Mouse (Mus musculus) embryonic fibroblast, embryonic 13.5 days (primary cell): ENCODE results near the gene Fancc. TPM values are rescaled to one million over a fixed set of nuclear protein-coding genes. Genes with fewer than 3 reads are reported as not detected.
A peak's percentile ranks its signal among the peaks of the same experiment; 100 is the strongest.

Experiments used
- H3K27ac ChIP-seq: 2 replicates; pipeline ENCODE4 v1.5.1; 2012; ENCODE audit warnings: low read length, control low read depth, inconsistent platforms; ENCODE audit not compliant: insufficient read depth
- H3K4me1 ChIP-seq: 2 replicates; pipeline ENCODE4 v1.6.1; 2011; ENCODE audit warnings: low read length; ENCODE audit not compliant: control insufficient read depth, insufficient read depth
- H3K4me3 ChIP-seq: 2 replicates; pipeline ENCODE4 v1.5.1; 2011; ENCODE audit warnings: mild to moderate bottlenecking, control low read depth, low read length; ENCODE audit not compliant: insufficient read depth
- CTCF ChIP-seq: IDR thresholded peaks from 2 replicates; pipeline ENCODE4 v1.5.1; 2011; ENCODE audit warnings: mild to moderate bottlenecking, control low read depth, low read length, moderate library complexity, borderline replicate concordance; ENCODE audit not compliant: insufficient read depth
- POLR2A ChIP-seq: IDR thresholded peaks from 2 replicates; pipeline ENCODE4 v1.6.1; 2011; ENCODE audit warnings: low read depth, mild to moderate bottlenecking, control low read depth, low read length, moderate library complexity
- polyA plus RNA-seq: library from polyadenylated mRNA; stranded (reverse); fragments of >200 nt; gene quantifications from 2 replicates; pipeline ENCODE4 v1.2.4, GENCODE M21; 2011; ENCODE audit warnings: low read depth; ENCODE audit not compliant: missing spikeins, insufficient read length

The Fancc gene
- polyA plus RNA-seq, 1 experiment, result 9.3 TPM

DNA sequence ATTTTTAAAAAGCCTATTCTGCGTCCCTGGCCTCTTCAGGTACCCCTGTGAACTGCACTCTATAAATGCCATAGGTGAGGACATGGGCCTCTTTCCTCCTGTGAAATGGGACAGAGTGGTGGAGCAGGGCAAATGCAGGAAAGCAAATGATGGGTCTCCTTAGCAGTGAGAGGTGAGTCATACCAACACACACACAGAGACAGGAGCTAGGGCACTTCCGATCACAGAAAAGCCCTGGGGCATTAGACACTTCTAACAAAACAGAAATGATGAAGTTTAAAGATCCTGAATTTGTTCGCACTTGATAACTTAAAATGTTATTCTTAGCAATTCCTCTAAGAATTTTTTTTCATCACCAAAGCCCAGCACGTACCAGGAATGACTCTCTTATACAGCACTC lies 157.1 kb downstream of the Fancc start:
- no peak for TF ChIP-seq CTCF
- TF ChIP-seq POLR2A, result no peak
- no peaks in the 10 kb centered on the region for H3K4me1 ChIP-seq
- no peak overlapping the region for H3K27ac ChIP-seq
- no peak overlapping the region for H3K4me3 ChIP-seq

DNA sequence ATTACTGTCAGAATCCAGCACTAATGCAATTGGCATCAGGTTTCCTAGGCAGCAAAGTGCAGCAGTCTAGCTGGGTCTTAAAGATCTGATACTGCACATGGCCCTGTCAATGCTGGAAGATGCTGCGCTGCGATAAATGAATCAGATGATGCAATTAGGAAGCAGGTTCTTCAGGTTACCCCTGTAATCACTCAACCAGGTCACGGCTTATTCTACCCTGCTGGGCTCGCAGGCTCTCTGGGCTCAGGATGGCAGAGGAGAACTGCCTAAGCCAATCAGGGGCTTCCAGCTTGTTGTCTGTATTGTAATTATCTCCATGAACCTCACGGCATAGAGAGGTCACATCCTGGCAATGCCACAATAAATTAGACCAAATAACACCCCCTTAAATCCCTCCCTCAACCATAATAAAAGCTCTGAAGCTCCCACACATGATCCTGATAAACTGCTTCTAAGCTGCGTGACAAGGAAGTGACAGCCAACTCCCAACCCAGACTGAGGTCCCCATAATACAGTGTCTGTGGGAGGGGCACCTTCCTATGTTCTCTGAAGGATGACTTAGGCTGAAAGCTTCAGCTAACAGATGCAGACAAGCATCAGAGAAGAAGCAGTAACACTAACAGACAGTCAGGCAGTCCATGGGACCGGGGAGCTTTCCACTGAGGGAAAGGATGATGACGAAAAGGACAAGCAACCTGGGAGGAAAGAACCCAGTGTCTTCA lies 159.7 kb downstream of the Fancc start:
- TF ChIP-seq CTCF, result no peak
- TF ChIP-seq POLR2A, result no peak
- no peak overlapping the region for H3K27ac ChIP-seq
- H3K4me3 ChIP-seq, result no peak overlapping the region
- no peaks in the 10 kb centered on the region for H3K4me1 ChIP-seq

GRCm38 (mm10) chr13:63336335-63336734 lies 160.7 kb downstream of the Fancc start:
- TF ChIP-seq POLR2A (no peak), CTCF (no peak)
- H3K27ac ChIP-seq, result no peak overlapping the region

GRCm38 (mm10) chr13:63335421-63336134 lies 161.5 kb downstream of the Fancc start:
- H3K27ac ChIP-seq, result no peak overlapping the region

More at GRCm38 (mm10) chr13:63336335-63336734, 160.7 kb downstream of the Fancc start:
- Histone ChIP-seq H3K4me1 (no peaks in the 10 kb centered on the region), H3K4me3 (no peak overlapping the region)

DNA sequence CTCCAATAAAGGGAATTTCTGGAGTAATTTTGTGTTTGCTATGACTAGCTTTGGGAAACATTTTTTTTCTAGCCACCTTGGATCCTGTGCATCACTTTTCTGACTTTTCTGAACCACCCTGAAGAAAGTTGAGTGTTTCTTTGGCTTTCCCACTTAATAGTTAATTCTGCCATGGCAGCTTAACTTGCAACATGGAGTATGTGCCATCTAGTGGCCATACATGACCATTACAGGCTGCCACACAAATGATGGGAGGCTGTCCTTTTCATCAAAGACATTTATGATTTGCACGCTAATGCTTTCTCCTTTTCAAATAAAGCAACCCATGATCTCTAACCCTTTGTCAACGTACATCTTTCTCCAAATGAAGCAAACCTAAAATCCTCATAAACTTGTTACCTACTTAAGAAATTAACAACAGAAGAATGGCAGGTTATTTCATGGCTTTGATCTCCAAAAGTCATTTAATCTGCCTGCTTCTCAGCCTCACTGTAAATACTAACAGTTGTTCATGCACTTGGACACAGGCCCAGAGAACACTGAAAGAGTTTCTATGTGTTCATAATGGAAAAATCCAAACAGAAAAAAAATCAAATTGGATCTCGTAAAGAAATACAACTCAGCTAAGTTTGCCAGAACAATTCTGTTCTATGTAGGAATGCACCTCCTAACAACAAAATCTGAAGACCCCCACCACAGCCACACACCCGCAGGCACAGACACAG lies 164.3 kb downstream of the Fancc start:
- no peak for TF ChIP-seq POLR2A
- 0 out of 2 replicates have a peak, but pooled peaks have one; percentile 13 for TF ChIP-seq CTCF
- no peak overlapping the region for H3K4me3 ChIP-seq
- H3K4me1 ChIP-seq, result no peaks in the 10 kb centered on the region
- no peak overlapping the region for H3K27ac ChIP-seq

More at GRCm38 (mm10) chr13:63335421-63336134, 161.5 kb downstream of the Fancc start:
- TF ChIP-seq CTCF (0 out of 2 replicates have a peak, but pooled peaks have one; percentile 21), POLR2A (no peak)
- Histone ChIP-seq H3K4me1 (no peaks in the 10 kb centered on the region), H3K4me3 (no peak overlapping the region)

GRCm38 (mm10) chr13:63331379-63331778 lies 165.7 kb downstream of the Fancc start:
- peak; percentile 65; the same call in 1 of the 2 replicates for TF ChIP-seq CTCF
- TF ChIP-seq POLR2A, result no peak
- H3K27ac ChIP-seq, result no peak overlapping the region
- no peaks in the 10 kb centered on the region for H3K4me1 ChIP-seq
- H3K4me3 ChIP-seq, result no peak overlapping the region

DNA sequence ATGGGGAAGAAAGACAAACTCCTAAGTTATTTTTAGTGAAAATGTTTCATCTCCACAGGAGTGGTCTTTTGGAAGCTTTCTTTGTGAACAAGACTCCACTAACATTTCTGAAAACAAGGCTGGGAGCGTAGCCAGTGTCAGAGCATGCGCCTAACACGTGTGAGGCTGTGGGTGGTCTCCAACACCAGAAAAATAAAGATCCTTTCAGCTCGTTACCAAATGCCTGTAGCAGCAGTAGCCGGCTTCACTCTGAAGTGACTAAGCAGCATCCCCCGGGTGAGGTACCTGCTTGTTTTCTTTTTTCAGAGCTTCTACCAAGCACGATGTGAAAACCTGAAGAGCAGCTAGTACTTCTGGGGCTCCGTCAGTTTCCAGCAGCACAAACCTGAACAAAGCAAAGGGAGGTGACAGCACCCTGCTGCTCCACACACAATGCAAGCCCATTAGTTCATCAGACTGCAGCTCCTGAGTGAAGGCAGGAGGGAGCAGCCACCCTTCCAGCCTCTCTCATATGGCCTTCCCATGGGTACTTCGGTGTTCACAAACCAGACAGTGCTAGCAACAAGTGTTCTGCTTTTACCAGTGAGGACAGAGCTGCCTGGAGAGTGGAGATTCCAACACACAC lies 166.7 kb downstream of the Fancc start:
- no peak for TF ChIP-seq CTCF
- no peak for TF ChIP-seq POLR2A
- H3K4me3 ChIP-seq, result no peak overlapping the region
- no peak overlapping the region for H3K27ac ChIP-seq
- peaks cover 2% of the 10 kb centered on the region for H3K4me1 ChIP-seq

DNA sequence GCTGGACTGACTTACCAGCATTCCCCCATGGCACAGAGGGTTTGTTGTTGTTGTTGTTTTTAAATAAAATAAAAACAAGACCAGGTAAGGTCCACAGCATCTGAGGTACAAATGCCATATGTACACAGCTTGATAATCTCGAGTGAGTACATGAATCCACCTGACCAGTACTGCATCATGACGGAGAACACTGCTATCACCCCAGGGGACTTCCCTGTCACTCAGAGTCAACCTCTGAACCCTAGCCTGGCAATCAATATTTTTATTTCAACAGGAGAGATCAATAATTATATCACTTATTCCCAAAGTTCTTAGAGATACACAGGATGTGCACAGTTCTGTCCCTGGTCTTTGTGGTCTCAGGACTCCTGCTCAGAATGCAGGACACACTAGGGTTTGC lies 171.1 kb downstream of the Fancc start:
- Histone ChIP-seq H3K4me1 (peaks cover 11% of the 10 kb centered on the region), H3K4me3 (no peak overlapping the region), H3K27ac (no peak overlapping the region)
- TF ChIP-seq POLR2A (no peak), CTCF (no peak)
